Mouse (Mus musculus) brain, embryonic 18.5 days (tissue): Measurements from ENCODE around the gene Pla2r1.

ENCODE experiments used
- DNase-seq: peaks from one replicate; pipeline ENCODE4 v3.0.0-alpha.2; 2012; ENCODE audit warnings: low read depth, low spot score

Pla2r1 gene

DNA sequence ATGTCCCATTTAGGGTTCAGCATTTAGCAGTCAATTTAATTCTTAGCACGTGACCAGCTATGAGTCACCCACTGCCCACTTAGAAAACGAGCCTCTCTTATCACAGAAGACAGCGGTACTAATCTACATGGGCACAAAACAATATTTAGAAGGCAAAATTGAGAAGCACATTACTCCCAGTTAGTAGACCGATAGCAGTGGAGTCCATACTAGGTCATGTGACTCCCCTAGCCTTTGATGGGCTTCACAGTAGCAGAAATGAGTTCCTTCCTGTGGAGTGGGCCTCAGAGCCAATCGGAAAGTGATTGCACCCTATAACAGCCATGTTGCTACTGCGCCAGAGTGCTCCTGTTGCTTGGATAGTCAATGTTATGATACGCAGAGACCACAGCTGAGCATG, 148.3 kb downstream of the Pla2r1 start:
- DNase-seq, result no peak

DNA sequence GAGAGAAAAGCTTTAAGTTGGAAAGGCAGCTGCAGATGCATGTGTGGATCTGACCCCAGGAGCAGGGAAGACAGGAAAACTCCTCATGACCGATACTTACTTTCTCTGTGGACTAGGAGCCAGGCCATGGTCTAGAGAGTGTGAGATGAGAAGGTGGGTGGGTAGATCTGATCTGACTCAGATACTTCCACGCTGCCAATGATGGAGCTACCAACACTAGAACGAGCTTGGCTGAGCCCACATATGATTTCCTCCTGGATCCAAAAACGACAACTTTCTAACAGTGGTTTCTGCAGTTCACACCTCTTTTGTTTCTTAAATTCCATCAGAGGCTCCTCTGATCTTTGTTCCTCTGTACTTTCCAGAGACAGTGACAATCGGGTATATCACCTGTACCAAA, 151.4 kb downstream of the Pla2r1 start:
- DNase-seq, result no peak

DNA sequence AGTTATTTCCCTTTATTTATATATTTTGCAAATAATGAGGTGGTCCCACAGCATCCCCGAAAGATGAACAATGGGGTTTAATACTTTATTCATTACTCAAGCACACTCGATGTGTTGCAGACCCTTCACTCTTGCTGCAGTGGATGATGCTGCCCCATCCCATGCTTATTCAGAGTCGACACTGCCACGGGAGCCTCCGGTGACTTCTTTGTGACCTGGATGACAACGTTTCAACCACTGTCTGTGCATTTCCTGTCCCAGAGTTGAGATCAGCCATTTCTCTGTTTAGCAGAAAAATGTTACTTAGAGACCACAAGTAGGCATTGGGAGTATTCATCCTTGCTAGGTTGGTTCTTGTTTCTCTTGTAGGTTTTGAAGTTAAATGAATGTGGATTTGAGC, 159.3 kb downstream of the Pla2r1 start:
- no peak for DNase-seq

GRCm38 (mm10) chr2:60392286-60392685, 160.8 kb downstream of the Pla2r1 start:
- DNase-seq, result no peak

DNA sequence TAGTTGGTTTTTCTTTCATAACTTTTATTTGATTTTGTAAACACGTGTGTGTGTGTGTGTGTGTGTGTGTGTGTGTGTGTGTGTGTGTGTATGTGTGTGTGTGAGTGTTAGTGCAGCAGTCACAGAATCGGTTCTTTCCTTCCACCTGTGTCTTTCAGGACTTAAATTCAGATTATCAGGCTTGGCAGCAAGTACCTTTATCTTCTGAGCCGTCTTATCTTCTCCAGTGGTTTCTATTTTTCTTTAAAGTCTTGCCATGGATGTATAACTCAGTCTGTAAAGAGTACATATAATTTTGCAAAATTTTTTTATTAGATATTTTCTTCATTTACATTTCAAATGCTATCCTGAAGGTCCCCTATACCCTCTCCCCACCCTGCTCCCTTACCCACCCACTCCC, 165.7 kb downstream of the Pla2r1 start:
- DNase-seq, result no peak

- DNase-seq, result no peak
Observed at GRCm38 (mm10) chr2:60386835-60387234, 166.3 kb downstream of the Pla2r1 start.

- DNase-seq, result no peak
Observed at GRCm38 (mm10) chr2:60384763-60385085, 168.4 kb downstream of the Pla2r1 start.

GRCm38 (mm10) chr2:60384083-60384762, 168.9 kb downstream of the Pla2r1 start:
- no peak for DNase-seq

DNA sequence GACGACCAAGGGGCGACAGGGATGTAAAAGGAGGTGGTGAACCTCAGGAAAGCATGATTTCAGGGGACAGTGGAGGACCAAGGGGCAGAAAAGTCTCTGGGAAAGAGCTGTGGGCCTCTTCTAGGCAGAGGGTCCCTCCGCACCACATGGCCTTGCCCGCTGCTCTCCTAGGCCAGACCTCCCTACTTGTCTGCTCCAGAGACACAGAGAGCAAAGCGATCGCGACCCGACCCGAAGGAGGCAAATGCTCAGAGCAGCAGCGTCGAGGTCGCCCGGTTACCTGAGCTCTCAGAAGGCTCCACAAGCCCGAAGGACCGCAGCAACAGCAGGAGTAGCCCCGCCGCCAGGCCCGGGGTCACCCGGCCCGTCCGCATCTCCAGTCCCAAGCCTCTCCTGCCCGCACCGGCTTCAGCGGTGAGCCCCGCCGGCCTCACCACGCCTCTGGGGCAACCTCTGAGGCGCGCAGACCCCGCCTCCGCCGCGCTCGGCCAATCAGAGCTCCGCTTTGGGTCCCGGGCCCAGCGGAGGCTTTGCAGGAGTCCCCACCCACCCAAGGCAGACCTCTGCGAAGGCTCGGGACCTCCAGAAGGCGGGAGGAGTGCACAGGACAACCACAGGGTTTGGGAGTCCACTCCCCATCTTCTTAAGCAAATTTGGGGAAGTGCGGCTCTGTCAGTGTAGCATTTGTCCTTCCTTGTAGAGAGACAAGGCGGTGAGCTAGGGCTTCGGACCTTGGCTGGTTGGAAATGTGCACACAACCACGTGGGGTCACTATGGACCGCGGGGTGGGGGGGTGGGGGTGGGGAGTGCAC, 170.0 kb downstream of the Pla2r1 start, which contains the start of gene Ly75:
Gene Ly75 (minus strand): TSS at position 446 of the 812 bp plus-strand sequence.
- DNase-seq, result peak; percentile 10

DNA sequence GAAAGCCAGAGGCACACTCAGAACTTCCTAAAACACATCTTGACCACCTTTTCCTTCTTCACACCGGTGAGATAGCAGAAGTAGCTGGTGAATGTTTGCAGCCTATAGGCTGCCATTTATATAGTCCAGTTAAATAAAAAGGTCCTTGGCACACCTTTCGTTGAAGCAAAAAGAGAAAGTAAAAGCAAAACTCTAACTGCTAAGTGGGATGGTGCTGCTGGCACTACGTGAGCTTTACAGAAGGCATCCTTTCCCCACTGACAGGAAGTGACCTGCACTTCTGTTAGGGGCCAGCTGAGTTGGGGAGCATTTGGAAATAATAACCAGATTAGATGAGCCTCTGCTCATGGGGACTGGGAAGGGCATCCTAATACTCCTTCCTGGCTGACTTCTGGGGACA, 170.8 kb downstream of the Pla2r1 start:
- DNase-seq, result no peak

- DNase-seq, result no peak
Observed at GRCm38 (mm10) chr2:60377260-60377659, 175.8 kb downstream of the Pla2r1 start.

DNA sequence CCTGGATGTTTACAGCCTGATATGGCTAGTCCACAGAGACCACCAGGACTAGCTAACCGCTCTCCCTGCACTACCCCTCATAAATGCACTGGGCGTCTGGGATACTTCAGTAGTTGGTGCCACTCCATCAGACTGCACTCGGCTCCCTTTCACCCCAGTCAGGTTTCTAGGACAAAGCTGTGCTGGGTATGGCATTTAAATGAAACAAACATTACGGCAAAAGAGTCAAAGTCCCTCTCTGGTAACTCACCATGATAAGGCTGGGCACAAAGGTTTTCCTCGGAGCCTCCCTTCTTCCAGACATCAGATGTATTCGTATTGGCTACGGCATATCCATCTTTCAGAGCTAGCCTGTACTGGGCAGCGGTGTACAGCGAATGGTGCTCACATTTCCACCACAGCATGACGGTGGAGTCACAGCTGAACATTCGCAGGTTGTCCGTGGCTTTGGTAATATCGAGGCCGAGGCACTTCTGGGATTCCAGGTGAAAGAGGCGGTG, 177.4 kb downstream of the Pla2r1 start:
- no peak for DNase-seq

DNA sequence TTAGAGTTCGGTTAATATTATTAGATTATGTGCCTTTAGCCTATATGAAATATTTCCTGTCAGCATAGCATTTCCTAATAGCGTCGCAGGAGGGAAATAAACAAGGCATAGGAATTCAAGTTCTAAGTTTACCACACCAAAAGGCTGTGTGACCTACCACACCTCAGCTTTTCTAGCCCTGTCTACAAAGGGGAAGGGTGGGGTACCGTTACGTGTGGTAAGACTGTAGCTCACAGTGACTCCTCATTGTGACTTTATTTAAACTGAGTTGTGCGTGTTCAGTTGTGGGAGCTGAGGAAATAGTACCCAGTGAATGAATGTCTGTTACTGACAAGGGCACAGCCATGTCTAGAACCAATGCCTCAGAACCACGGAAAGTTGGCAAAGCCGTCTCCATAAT, 178.0 kb downstream of the Pla2r1 start:
- DNase-seq, result no peak

DNA sequence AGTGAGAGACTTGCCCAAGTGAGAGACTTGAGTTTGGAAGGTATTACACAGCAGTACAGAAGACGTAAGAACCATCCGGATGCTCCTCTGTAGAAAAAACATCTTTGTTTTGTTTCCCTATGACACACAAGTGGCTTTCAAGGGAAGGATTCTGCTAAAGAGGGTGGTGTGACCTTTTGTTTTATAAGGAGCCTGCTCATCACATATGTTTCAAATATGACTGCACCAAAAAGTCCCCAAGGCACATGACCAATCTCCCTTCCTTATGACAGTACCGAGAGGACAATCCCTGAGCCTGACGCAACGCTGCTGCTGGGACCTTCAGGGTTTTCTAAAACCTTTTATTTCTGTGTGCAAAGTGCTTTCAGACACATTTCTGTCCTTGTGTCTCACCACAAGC, 182.9 kb downstream of the Pla2r1 start:
- no peak for DNase-seq

GRCm38 (mm10) chr2:60369454-60369853, 183.7 kb downstream of the Pla2r1 start:
- no peak for DNase-seq

DNA sequence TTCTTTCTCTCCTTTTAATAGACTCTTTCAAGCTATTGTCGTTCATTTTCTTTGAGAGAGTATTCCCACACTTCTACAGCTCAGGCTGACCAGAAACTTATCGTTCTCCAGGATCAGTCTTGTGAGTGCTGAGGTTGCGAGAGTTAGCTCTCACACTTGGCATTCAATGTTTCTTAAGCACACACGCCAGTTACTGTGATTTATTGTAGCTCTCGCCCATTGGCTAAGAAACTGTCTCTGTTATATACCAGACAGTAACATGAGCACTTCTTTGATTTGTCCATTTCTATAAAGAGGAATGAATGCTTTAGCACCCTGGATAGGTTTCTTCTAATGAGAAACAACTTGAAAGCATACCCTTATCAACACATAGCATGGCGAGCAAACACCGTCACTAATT, 185.2 kb downstream of the Pla2r1 start:
- no peak for DNase-seq
